Mouse (Mus musculus) Muller cell, postnatal 12 days (primary cell): Measurements from ENCODE around the gene B4galt7.
"Not testable (repeated sequence)": the region's sequence is repeated elsewhere in the genome, so short reads cannot be mapped to it uniquely, and the experiment has no call there.

ENCODE experiments used
- DNase-seq: peaks from one replicate; pipeline ENCODE4 v3.0.0-alpha.2; 2015; ENCODE audit errors: inconsistent ontology term

B4galt7 gene

DNA sequence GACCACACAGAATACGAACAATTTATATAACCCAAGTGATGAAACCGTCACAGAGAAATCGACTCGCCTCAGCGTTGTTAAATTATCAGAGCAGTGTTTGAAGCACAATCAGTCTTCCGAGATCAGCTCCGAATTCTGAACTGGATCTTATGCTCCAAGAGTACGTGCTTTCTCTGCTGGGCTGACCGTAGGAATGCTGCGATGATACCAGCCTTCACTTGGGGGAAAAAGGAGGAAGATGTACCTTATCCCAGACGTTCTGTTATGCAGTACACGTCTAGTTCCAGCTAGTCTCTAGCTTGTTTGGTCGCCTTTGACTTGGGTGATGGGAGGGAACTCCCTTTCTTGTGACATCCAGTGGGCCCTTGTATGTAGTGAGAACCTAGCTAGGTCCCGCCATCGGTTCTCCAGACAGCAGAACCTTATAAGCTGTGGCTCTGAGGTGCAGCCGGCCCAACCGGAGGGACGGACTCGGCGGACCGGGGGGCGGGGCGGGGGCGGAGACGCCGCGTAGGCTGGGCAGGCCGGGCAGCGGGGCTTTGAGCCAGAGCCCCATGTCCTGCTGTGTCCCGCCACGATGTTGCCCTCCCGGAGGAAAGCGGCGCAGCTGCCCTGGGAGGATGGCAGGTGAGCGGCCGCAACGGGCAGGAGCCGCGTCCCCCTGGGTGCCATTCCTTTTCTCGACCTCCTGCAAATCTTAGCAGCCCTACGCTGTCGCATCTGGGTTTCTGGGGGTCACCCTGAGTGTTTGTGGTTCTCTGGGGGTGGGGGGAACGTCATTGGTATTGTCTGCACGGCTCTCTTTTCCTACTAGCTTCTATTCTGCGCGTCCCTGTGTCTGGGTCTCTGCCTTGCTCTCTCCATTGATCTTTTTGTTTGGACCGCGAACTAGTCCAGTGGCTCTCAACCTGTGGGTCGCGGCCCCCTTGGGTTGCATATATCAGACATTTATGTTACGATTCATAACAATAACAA is at the start of gene B4galt7:
Gene B4galt7 (plus strand): TSS at position 331 of the 975 bp plus-strand sequence.
- peak; percentile 88 for DNase-seq

DNA sequence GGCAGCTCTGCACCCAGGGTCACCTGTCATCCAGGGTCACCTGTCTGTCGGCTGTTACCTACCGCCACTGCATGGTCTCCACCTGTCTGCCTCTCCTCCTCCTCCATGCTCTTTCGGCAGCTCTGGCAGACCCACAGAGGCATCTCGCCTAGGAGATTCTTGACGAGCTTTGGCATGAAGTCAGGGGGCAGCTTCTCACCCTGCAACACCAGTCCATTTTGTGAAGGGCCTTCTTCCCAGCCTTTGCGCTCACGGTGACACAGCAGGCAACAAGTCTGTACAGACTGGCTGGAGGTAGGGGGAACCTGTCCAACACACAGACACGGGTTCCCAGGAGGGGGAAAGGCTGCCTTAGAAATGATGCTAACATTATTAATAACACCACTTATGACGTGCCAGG is 43.8 kb upstream of the B4galt7 start:
- no peak for DNase-seq

DNA sequence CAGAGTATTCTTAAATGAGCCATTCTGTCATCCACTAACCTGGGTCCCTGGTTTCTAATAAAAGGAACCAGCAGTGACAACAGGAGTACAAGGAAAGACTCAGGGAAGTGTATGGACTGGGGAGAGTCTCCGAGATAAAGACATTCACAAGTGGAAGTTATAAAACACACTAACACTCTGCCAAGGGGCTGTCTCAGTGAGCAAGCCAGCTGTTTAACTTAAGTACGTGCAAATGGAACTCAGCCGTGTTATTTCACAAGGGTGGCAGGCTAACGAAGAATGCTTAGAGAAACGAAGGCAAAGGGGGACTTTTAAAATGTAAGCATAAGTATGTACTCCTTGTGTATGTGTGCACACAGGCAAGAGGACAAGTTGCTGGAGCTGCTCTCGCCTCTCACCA is 42.2 kb upstream of the B4galt7 start:
- no peak for DNase-seq

DNA sequence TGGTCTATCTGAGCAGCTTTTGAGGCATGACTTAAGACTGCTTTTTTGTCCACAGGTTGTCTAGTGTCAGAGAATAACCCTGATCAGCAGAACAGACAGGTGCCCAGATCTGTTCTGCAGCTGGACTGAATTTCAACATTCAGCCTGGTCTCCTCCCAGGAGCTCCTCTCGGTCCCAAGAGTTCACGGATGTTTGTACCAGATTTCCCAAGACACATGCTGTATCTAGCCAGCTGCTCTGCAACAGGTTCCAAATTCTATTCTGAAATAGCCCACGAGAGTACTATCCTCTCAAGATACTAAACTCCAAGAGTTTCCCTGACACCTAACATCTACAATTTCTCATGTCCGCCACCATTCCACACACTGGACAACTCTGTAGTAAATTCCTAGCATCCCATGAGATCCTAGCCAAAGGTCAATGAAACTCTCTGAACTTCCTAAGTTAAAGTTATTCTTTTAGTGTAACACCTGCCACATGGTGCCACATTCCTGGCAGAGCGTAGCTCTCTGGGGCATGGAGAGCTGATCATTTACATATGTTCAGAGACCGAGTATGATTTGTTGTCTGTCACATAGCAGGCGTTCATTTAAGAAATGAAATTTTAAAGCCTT is 36.3 kb upstream of the B4galt7 start:
- no peak for DNase-seq

DNA sequence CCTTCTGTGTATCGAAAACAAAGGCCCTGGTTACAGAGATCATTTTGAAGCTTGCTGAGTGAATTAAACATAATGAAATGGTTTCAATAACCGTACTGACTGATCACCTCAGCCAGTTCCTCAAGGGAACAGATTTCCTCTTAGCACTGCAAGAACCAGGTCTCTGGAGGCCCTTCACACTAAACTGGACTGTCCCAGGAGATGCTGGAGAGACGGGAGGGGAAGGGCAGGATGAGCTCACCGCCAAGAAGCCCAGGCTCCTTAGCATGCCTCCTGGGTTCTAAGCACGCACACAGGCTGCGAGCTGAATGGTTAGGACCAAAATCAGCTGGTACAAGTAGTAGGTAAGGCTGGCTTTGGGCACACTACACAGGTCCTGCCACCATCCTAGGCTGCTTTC is 32.7 kb upstream of the B4galt7 start:
- no peak for DNase-seq

DNA sequence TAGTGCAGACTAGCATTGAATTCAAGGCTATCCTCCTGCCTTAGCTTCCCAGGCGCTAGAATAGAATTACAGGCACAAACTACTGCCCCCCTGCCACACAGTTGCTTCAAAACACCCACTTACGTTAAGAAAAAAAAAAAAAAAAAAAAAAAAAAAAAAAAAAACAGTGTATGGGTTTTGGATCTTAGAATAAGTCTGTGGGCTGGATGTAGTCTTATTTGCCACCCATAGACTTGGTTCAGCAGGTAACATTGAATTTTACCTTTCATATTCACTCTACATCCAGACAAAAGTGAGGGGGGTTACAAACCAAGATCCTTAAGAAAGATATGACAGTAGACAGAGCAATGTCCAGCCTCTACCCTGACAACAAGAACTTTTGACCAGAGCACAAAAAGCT is 31.7 kb upstream of the B4galt7 start:
- DNase-seq, result no peak

DNA sequence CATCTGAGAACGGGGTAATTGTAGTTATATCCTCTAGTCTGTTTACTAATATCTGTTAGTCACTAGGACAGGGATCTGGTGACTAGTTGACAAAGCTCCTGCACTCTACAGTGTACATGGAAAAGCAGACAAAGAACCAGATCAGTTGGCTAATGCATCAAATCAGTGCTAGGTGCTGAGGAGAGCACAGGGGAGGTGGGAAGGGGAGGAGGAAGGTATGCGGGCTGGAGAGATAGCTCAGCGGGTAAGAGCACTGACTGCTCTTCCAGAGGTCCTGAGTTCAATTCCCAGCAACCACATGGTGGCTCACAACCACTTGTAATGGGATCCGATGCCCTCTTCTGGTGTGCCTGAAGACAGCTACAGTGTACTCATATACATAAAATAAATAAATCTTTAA is 31.2 kb upstream of the B4galt7 start:
- not testable (repeated sequence) for DNase-seq

DNA sequence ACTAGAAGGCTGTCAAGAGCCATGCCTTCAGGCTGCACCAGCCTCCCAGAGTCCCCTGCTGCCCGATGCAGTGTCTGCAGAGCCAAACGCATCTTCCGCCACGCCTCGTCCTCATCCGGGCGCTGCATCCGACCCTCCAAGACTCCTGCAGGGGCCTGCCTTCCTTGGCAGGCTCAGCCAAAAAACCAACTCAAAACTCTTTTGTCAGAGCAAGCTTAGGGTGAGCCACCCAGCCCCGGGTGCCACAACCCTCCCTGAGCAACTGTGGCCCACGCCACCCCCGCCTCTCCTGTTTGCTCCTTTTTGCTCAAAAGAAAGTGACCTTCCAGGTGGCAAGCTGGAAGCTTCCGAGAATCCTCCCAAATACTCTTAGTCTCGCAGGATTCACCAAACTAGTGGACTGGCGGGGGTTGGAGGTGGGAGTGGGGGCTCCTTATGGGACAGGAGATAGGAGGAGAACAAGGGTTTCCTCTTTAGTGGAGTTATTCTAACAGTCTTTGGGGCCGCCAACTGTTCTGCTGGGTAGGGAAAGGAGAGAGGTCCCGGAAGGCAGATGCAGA is 29.9 kb upstream of the B4galt7 start:
- DNase-seq, result no peak

DNA sequence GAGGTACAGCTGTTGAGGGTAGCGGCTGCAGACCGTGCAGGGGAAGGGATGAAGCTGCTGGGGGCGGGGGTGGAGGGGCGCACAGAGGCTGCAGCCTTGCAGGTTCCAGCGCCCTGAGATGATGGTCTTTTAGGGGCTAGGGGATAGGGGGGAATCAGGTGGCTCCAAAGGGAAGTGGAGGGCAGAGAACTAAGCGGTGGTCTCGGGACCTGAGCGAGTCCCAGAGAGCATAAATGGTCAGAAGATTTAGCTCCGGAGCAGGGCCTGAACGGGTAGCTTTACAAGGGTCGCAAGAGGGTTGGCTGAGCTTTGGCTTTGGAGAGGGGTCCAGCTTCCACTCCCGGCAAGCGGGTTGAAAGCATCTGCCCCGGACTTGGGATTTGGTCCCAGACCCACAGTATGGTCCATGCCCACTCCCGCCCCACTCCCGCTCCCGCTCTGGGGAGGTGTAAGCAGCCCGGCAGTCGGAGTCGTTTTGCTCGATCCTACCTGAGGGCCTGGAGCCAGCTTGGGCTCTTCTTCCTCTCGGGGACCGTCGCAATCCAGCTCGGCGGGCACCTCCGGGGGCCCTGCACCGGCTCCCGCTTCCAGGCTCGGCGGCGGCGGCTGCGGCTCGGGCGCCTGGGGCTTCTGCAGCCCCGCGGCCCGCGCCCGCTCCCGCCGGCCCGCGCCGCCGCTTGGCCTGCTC is 29.3 kb upstream of the B4galt7 start:
- peak; percentile 44 for DNase-seq

DNA sequence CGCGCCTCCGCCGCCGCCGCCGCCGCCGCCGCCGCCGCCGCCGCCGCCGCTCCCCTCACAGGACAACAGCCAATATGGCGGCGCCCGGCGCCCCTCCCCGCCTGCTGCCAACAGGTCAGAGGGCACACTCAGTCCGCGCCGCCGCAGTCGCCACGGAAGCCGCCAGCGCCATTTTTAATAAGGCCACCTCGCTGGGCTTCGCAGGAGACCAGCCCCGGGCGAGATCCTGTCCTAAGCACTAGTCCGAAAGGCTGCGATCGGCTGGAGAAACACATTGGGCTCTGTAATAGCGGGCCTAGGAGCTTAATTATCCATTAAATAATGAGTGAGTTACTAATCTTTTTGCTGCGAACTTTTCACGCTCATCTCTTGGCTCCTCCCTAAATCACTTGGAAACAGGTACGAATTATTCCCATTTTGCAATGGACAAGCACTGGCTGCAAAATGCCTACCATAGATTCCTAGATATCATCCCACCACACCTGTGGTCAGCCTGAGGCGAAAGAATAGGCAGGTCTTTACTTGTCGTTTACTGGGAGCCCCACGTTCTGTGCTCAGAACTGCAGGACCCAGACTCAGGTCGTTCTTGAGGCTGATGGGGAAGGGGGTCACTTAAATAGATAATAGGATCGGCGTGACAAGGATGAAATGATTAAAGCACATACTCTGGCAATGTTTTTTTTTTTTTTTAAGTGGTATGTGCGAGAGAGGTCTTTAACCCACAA is 28.5 kb upstream of the B4galt7 start, which contains the start of gene Fam193b:
Gene Fam193b (minus strand): TSS at position 94 of the 725 bp plus-strand sequence.
- DNase-seq, result peak; percentile 96

DNA sequence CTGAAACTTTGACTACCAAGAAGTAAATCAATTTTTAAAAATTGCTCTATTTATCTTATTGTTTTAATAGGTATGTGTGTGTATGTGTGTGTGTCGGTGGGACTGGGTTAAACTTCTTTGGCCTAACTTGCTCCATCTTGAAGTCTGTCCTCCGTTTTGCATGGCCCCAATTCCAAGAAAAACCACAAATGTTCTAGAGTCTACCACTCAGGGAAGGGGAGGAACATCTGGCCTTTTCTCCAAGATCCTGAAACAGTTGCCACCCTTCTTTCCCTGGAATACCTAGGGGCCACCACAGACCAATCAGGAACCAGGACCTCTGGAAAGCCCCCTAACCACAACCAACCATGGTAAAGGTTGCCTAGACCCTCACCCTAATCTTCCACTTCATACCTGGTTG is 27.7 kb upstream of the B4galt7 start:
- no peak for DNase-seq

DNA sequence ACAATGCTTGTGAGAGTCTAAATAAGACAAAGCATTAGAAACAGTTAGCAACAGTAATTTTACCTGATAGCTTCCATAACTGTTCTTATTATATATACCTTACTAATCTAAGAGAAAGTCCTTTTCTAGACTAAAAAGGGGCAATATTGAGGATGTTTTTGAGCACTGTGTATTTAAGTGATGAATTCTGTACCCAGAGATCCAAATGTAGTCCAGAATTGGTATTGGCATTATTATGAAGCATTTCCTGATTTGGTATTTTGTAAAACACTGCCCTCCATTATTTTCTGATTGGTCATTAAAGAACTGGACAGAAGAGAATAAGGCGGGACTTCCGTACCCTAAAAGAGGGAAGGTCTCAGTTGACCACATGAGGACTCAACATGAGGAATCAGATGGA is 26.3 kb upstream of the B4galt7 start, which contains the start of gene Tmed9:
Gene Tmed9 (plus strand): TSS at position 301 of the 400 bp plus-strand sequence.
- no peak for DNase-seq

DNA sequence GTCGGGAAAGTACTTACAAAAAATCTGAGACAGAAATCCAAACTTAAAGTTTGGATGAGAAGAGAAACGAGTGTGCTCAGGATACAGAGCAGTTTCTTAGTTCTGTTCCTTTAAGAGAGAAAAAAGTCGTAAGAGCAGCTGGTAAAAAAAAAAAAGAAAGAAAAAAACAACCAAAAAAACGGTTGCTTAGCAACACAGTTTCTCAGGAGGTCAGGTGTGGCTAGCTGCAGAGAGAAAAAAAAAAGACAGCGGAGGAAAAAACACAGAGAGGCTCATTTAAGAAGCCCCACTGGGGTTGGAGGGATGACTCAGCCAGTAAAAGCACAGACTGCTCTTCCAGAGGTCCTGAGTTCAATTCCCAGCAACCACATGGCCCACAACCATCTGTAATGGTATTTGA is 25.4 kb upstream of the B4galt7 start:
- DNase-seq, result no peak

DNA sequence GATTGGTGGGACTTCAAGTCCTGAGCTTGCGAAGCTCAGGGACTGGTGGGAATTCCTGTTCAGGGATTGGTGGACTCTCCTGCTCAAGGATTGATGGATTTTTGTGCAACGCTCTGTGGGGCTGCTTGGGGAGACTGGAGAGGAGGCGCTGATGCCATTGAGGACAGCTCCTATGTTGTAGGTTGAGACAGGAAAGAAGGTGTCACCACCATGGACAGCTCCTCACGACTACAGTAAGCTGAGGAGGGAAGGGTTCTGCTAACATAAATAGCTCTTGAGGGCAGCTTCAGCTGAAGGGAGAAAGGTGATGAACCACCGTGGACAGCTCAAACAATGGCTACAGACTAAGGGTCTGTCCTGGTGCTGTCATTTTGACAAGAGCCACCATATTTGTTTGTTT is 23.8 kb upstream of the B4galt7 start:
- DNase-seq, result no peak

DNA sequence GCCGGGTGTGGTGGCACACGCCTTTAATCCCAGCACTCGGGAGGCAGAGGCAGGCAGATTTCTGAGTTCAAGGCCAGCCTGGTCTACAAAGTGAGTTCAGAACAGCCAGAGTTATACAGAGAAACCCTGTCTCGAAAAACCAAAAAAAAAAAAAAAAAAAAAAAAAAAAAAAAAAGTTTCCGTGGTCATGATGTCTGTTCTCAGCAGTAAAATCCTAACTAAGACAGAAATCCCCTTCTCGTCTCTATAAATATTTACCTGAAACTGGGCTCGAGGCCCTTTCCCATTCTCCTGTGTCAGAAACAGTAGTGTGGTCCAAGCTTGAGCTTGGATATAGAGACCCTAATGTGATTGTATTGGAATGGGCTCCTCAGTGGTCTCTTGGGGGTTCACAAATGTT is 22.8 kb upstream of the B4galt7 start:
- not testable (repeated sequence) for DNase-seq

DNA sequence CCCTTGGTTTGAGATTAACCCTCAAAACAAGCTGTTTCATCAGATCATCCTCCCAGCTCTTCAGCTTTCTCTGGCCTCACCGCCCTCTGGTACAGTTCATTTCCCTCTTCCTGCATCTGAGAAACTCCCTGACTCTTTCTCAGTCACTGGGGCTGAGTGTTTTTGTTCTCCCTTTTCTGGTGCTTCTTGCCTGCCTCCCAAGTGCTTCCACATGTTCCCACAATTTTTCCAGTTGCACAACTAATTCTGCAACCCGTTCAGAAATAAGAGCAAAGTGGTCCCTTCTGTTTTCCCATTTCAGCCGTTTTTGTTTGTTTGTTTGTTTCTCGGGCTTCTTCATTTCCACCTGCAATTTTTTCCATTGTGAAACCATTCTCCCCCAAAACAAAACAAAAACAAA is 21.6 kb upstream of the B4galt7 start:
- no peak for DNase-seq

DNA sequence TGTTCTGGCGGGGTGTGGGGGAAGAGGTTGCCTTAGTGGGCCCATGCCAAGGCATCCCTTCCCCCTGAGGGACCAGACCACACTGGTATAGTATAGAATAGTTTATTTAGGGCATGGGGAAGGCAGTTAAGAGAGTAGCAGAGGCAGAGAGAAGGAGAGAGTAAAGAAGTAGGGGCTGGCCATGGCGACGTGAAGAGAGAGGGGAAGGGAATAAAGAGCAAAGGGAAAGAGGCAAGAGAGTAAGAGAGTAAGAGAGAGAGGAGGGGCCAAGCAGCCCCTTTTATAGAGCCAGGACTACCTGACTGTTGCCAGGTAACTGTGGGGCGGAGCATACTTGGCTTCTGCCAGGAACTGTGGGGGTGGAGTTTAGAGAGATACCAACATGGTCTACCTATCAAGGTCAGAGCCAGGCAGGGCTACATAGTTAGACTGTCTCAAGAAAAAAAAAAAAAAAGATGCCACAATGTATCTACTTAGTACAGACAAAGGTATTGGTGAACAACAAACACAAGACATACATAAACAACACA is 7.7 kb upstream of the B4galt7 start:
- DNase-seq, result no peak

DNA sequence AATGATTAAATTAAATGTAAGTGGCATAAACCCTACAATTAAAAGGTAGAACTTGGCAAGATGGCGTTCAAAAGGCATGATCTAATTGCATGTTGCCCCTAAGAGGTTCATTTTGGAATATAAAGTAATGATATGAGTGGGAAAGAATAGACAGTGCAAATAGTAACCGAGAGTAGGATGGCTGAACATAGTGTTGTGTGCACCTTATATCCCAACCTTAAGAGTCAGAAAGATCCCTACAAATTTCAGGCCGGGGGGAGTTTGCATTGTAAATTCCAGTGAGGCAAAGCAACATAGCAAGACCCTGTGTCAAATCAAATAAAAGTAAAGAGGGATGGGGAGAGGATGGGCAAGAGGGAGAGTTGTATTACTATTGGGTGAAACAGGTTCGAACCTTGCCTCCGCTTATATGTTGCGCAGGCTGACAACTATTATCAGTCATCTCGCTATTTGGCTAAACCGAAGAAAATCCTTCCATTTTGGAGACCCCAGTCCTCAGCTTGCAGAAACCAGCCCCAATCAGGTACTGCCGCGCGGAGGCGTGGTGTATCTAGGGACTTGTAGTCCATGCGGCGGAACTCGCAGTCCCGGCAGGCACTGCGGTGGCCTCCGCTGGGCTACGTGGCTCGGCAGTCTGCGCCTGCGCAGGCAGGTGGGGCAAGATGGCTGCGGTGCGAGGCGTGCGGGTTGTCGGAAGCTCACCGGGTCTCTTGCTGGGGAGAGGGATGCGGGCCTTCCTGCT is 7.0 kb upstream of the B4galt7 start:
- peak; percentile 94 for DNase-seq

DNA sequence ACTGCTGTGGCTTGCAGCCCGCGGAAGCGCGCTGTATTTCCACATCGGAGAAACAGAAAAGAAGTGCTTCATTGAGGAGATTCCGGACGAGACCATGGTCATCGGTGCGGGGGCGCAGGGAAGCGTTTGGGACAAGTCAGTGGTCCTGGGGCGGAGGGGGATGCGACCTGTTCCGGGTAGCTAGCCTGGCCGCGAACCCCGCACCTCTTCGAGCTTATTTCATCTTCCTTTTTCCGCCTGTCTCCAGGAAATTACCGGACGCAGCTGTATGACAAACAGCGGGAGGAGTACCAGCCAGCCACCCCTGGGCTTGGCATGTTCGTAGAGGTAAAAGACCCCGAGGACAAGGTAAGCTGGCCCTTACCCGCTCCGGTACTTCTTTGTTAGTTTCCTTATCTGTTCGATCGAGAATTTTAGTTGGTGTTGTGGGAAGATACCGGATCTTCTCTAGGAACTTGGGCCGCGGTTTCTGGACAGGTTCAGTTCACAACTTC is 6.4 kb upstream of the B4galt7 start:
- no peak for DNase-seq

DNA sequence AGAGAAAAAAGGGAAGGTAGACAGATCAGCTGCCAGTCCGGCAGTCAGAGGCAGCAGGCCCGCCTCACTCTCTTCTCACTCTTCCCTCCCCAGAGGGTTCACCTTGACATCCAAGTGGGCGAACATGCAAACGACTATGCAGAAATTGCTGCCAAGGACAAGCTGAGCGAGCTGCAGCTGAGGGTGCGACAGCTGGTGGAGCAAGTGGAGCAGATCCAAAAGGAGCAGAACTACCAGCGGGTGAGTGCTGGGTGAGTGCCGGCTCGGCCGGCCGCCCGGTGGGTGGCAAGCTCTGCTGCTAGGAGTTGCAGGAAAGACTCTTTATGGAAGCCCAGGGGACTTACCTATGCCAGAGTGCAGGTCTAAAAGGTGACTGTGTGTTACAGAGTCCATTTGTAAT is 4.3 kb upstream of the B4galt7 start:
- DNase-seq, result no peak
